In the genomic region with DNA sequence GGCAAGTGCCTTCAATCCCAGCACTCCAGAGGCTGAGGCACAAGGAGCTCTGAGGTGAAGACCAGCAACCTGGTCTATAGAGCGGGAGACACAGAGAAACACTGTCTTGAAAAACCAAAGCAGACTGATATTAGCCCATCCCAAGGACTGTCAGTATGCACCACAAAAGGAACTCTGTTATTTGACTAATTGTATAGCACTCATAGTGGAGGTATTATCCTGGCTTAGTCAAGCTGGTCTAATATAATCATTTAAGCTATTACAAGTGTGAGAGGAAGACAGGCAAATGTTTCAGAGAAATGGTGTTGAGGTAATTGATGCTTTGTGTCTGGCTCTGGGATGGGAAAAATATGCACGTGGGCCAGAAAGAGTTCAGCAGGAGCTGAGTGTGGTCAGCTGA, we compare ENCODE assay signal across 16 mouse cellular contexts.
"Had no signal": no experiment of that assay in that cellular context is flagged by ENCODE, and none has a peak within 500 bp of the region (broad histone marks: within the 10 kb centered on the region; RNA-seq: fewer than 3 reads in every experiment).

No protein-coding gene starts in this region.

- DNase-seq: kidney, postnatal 14 days; kidney, postnatal 4 days; left cerebral cortex, postnatal 4 days; liver, postnatal 0 days; lung, embryonic 14.5 days; thymus, postnatal 25 days had no signal

- H3K27me3 ChIP-seq: limb, embryonic 12.5 days; limb, embryonic 15.5 days; midbrain, embryonic 12.5 days; midbrain, embryonic 15.5 days; neural tube, embryonic 12.5 days; neural tube, embryonic 15.5 days had no signal

- H3K4me1 ChIP-seq: limb, embryonic 12.5 days; limb, embryonic 15.5 days; midbrain, embryonic 12.5 days; midbrain, embryonic 15.5 days; neural tube, embryonic 12.5 days; neural tube, embryonic 15.5 days had no signal

- H3K9ac ChIP-seq: limb, embryonic 12.5 days; limb, embryonic 15.5 days; liver, embryonic 14.5 days; liver, postnatal 0 days; lung, embryonic 14.5 days; midbrain, embryonic 12.5 days; midbrain, embryonic 15.5 days; neural tube, embryonic 12.5 days; neural tube, embryonic 15.5 days had no signal

- H3K4me2 ChIP-seq: limb, embryonic 12.5 days; limb, embryonic 15.5 days; liver, embryonic 11.5 days; lung, embryonic 14.5 days; midbrain, embryonic 12.5 days; midbrain, embryonic 15.5 days; neural tube, embryonic 12.5 days; neural tube, embryonic 15.5 days had no signal

- H3K9me3 ChIP-seq: limb, embryonic 12.5 days; limb, embryonic 15.5 days; midbrain, embryonic 12.5 days; midbrain, embryonic 15.5 days; neural tube, embryonic 12.5 days; neural tube, embryonic 15.5 days had no signal

- ATAC-seq: liver, postnatal 0 days; lung, postnatal 0 days; midbrain, embryonic 15.5 days had no signal

- H3K4me3 ChIP-seq: limb, embryonic 12.5 days; limb, embryonic 15.5 days; midbrain, embryonic 12.5 days; midbrain, embryonic 15.5 days; neural tube, embryonic 12.5 days; neural tube, embryonic 15.5 days had no signal

- H3K27ac ChIP-seq: limb, embryonic 12.5 days; limb, embryonic 15.5 days; liver, embryonic 14.5 days; macrophage; midbrain, embryonic 12.5 days; midbrain, embryonic 15.5 days; neural tube, embryonic 12.5 days; neural tube, embryonic 15.5 days had no signal

- H3K36me3 ChIP-seq: limb, embryonic 12.5 days; limb, embryonic 15.5 days; midbrain, embryonic 12.5 days; midbrain, embryonic 15.5 days; neural tube, embryonic 12.5 days; neural tube, embryonic 15.5 days had no signal
